Mouse (Mus musculus) frontal cortex, postnatal 25 days (tissue): ENCODE data around the gene Cklf.
"Not testable (repeated sequence)": the region's sequence is repeated elsewhere in the genome, so short reads cannot be mapped to it uniquely, and the experiment has no call there.

ENCODE experiments used
- DNase-seq, 2 experiments: peaks; one replicate each; pipeline ENCODE4 v3.0.0; 2022; ENCODE audit warnings: low spot score in 2 of 2

The Cklf gene

GRCm38 (mm10) chr8:104264271-104264935 lies 13.7 kb downstream of the Cklf start:
- DNase-seq: not testable (repeated sequence)

- no peak for DNase-seq
These were observed 17.7 kb downstream of the Cklf start for GRCm38 (mm10) chr8:104268368-104268767.

DNA sequence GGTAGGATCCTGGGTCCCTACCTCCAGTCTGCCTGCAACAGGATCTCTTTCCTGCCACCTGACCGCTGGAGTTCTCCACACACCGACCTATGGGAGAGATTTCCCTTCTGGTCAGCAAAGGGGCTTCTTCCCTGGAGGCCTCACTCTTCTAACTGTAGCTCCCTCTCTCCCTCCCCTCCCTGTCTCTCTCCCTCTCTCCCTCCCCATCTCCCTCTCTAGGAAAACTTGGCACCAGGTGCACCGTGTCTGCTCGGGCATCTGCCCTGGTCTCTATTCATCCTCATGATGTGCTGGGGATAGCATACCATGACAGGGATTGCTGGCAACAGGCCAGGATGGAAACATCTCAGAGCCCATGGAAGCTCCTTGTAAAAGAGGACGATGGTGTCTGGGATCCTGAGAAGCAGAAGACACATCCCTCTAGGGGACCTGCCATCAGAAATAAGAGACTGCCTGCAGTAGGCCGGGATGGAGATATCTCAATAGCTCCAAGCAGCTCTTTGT lies 18.3 kb downstream of the Cklf start:
- DNase-seq: no peak

GRCm38 (mm10) chr8:104293081-104293480 lies 42.4 kb downstream of the Cklf start, which contains the start of gene Cmtm2a:
Gene Cmtm2a, minus strand, starts transcription at chr8:104293181.
- DNase-seq: not testable (repeated sequence)

DNA sequence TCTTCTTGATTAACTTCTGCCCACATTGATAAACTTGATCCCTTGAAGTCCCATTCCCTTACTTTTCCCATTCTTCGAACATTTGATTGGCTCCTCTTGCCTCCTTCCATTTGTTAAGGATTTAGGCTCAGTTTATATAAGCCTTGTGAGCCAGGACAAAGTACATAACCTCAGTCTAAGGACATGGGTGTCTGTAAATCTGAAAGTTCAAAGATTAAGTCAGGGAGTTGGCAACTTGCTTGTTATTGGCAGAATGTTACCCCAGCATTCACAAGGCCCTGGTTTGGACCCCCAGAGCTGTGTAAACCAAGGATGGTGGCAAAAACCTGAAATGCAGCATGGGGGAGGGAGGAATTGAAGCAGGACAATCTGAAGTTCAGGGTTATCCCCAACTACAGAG lies 43.7 kb downstream of the Cklf start:
- no peak for DNase-seq

GRCm38 (mm10) chr8:104301577-104301976 lies 50.9 kb downstream of the Cklf start:
- DNase-seq: not testable (repeated sequence)

GRCm38 (mm10) chr8:104302536-104302935 lies 51.9 kb downstream of the Cklf start:
- DNase-seq: not testable (repeated sequence)

DNA sequence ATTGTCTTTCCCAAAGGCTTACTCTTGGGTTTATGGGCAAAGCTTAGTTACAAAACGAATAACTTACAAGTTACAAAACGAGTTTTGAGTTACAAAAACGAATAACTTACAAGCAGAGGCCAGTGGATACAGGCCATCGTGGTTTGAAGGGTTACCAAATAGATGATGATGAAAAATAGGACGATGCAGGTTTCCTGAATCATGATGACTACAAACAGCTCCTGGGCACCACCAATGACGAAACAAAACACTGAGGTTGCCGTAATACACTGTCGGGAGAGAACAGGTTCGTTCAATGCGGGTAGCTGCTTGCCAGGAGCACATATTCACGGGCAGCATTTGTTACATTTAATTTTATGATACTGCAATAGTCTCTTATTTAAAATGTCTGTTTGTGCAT lies 54.3 kb downstream of the Cklf start:
- no peak for DNase-seq

DNA sequence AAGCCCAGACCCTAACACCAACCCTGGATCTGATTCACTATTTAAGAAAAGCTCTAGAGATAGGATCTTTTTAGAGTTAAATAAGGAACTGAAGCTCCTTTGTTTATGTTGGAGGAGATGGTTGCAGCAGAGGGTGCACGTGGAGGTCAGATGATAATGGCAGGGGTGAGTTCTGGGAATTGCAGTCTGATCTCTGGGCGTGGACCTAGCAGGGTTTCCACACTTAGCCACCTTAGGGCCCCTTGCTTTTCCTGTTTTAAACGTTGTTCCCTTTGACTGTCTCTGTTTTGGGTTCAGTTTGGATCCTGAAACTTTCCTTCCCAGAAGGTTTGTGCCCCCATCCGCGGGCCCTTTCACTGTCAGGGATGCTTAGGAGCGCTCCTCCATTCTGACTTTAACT lies 57.7 kb downstream of the Cklf start:
- DNase-seq: not testable (repeated sequence)

- DNase-seq: not testable (repeated sequence)
These were observed 58.9 kb downstream of the Cklf start, which contains the start of the genes Gm45711 and Cmtm1 for GRCm38 (mm10) chr8:104309441-104310155. Gene Gm45711, minus strand, starts transcription at chr8:104310081. Gene Cmtm1, minus strand, starts transcription at chr8:104310145.

DNA sequence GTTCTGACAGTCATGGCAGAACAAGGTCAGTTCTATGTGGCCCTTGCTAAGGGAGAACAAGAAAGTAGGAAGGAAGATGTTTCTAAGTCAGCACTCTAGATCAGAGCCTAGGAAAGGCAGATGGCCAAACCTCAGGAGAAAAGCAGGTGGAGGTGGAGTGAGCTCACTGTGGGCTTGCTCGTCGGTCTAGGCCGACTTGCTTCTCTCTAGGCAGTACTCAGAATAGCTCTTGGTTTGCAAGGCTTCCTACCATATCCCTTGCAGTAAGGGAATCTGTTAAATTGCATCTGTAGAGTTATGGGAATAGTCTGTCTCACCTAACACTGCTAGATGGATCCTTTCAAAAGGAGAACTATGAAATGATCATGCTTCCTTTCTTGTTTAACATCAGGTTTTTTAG lies 61.4 kb downstream of the Cklf start:
- DNase-seq: not testable (repeated sequence)

DNA sequence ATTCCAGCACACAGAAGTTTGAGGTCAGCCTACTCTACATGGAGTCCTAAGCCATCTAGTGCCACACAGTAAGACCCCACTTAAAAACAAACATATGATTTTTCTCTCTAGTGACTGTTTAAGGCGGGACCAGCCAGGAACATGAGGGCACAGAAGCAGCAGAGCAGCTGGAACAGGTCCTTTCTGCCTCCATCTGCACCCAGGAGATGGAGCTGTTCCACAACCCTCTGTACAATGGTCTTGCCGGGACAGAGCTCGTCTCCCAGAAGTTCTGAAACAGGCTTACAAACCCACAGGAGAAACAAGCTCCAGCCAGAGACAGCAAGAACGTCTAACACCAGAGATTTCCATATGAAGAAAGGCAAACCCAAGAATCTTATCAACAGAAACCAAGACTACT lies 62.6 kb downstream of the Cklf start:
- no peak for DNase-seq
